Mouse (Mus musculus): ENCODE measurements at regions not wholly inside any gene's neighbourhood (a gene's known extent, or its start where the extent isn't known, plus 50 kb on each side); places are given as distances from the start of the nearest gene placed in this dataset.
"Not testable (repeated sequence)": the region's sequence is repeated elsewhere in the genome, so short reads cannot be mapped to it uniquely, and the experiment has no call there.

DNA sequence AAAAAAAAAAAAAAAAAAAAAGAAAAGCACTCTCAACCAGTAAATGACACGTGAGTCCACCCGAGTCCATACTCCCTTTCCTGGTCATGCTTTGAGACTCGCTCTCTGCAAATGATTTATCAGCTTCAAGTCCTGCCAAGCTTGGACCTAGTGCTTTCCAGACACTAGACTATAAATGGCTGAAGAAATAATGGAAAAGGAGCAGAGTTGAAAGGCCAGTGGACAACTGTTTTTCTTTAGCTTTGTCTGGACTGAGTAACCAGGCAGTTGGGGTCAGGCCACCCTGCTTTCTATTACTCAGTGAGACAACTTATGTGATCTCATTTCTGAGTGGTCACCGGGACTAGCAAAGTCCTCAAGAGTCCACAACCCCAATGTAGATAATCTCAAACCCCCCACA lies 112.9 kb downstream of the Kcns3 start:
- H3K27me3 ChIP-seq (ENCODE audit: control insufficient read depth, insufficient read depth, low read length): no peaks in the 10 kb centered on the region
- H3K27ac ChIP-seq (ENCODE audit: low read depth, low read length): no peak overlapping the region
- H3K9me3 ChIP-seq (ENCODE audit: control insufficient read depth, low read length): no peaks in the 10 kb centered on the region
- H3K9ac ChIP-seq (replicated peaks; ENCODE audit: low read depth, low read length): no peak overlapping the region
- no peak overlapping the region for H3K4me2 ChIP-seq (ENCODE audit: low read depth, low read length)
- H3K4me1 ChIP-seq (ENCODE audit: control insufficient read depth, insufficient read depth, low read length): no peaks in the 10 kb centered on the region
- WGBS: 89% methylated on average over 4 of the region's 4 CpGs
- no peak overlapping the region for H3K4me3 ChIP-seq (ENCODE audit: low read depth, low read length)
- no peaks in the 10 kb centered on the region for H3K36me3 ChIP-seq (ENCODE audit: control insufficient read depth, insufficient read depth, low read length)
- no peak for ATAC-seq (ENCODE audit: low read depth)

DNA sequence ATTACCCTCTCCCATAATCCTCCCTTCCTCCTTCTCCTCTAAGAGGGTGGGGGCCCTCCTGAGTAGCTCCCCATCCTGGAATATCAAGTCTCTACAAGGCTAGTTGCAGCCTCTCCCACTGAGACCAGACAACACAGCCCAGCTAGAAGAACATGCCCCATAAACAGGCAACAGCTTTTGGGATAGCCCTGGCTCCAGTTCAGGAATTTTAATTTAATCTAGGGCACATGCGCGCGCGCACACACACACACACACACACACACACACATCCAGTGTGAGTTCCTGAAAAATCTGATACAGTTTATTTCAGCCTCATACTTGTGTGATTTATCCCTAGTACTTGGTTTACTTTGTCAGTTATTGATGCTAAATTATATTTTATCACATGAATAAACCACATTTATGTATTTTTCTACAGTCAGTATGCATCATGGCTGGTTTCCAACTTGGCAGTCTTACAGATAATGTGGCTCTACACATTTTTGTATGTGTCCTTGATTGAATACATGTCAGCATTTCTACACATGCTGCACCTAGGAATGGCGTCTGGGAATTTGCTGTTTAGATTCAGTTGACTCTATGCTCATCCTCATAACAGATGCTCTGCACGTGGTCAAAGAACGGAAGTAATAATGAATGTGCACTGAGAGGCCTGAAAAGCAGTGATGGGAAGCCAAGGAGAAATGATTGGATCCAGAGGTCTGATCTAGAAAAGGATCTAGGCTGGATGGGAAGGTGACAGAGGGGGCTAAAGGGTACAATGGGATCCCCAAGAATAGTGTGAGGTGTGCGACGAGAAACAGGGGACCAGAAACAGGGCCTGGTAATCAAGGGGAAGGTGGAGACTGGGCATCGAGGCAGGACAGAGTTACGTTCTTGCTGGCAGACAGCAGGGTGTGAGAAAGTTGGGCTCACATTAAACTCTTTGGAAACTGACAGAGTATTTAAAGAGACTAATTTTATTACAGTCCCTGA lies 130.0 kb downstream of the Kcns3 start:
- WGBS: 92% methylated on average over 11 of the region's 11 CpGs
- Histone ChIP-seq H3K9ac (replicated peaks; ENCODE audit: low read depth, low read length) (no peak overlapping the region), H3K27ac (ENCODE audit: low read depth, low read length) (no peak overlapping the region), H3K27me3 (ENCODE audit: control insufficient read depth, insufficient read depth, low read length) (no peaks in the 10 kb centered on the region), H3K4me2 (ENCODE audit: low read depth, low read length) (no peak overlapping the region), H3K9me3 (ENCODE audit: control insufficient read depth, low read length) (no peaks in the 10 kb centered on the region), H3K4me1 (ENCODE audit: control insufficient read depth, insufficient read depth, low read length) (no peaks in the 10 kb centered on the region), H3K4me3 (ENCODE audit: low read depth, low read length) (no peak overlapping the region), H3K36me3 (ENCODE audit: control insufficient read depth, insufficient read depth, low read length) (no peaks in the 10 kb centered on the region)
- ATAC-seq (ENCODE audit: low read depth): peak; percentile 38; the same call in 1 of the 2 replicates

- Histone ChIP-seq H3K4me1 (ENCODE audit: control insufficient read depth, insufficient read depth, low read length) (no peaks in the 10 kb centered on the region), H3K9me3 (ENCODE audit: control insufficient read depth, low read length) (no peaks in the 10 kb centered on the region), H3K4me3 (ENCODE audit: low read depth, low read length) (no peak overlapping the region), H3K27me3 (ENCODE audit: control insufficient read depth, insufficient read depth, low read length) (no peaks in the 10 kb centered on the region), H3K36me3 (ENCODE audit: control insufficient read depth, insufficient read depth, low read length) (no peaks in the 10 kb centered on the region), H3K27ac (ENCODE audit: low read depth, low read length) (no peak overlapping the region), H3K4me2 (ENCODE audit: low read depth, low read length) (no peak overlapping the region), H3K9ac (replicated peaks; ENCODE audit: low read depth, low read length) (no peak overlapping the region)
- WGBS: 73% methylated on average over 1 of the region's 1 CpGs
- ATAC-seq (ENCODE audit: low read depth): peak; percentile 38
Observed at GRCm38 (mm10) chr12:11011159-11011558, 139.7 kb downstream of the Kcns3 start.

DNA sequence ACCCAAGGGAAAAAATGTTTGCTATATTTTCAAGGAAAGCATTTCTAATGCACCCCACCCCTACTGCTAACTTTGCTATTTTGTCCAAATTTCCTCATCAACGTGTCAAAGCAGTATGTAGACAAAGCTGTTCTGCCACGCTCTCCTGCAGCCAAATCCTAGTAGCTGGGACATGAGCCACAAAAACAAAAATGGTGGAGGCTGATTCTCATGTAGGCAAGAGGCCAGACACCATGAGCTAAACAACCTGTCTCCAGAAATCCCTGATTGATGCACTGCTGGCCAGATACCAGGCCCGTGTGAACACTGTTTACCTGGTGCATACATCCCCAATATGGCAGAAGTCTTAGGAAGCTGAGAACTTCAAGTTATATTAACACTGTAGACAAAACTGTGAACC lies 166.6 kb downstream of the Kcns3 start:
- no peaks in the 10 kb centered on the region for H3K36me3 ChIP-seq (ENCODE audit: control insufficient read depth, insufficient read depth, low read length)
- H3K4me2 ChIP-seq (ENCODE audit: low read depth, low read length): no peak overlapping the region
- WGBS: 93% methylated on average over 3 of the region's 3 CpGs
- no peaks in the 10 kb centered on the region for H3K27me3 ChIP-seq (ENCODE audit: control insufficient read depth, insufficient read depth, low read length)
- H3K27ac ChIP-seq (ENCODE audit: low read depth, low read length): no peak overlapping the region
- no peak for ATAC-seq (ENCODE audit: low read depth)
- no peak overlapping the region for H3K4me3 ChIP-seq (ENCODE audit: low read depth, low read length)
- no peaks in the 10 kb centered on the region for H3K9me3 ChIP-seq (ENCODE audit: control insufficient read depth, low read length)
- H3K9ac ChIP-seq (replicated peaks; ENCODE audit: low read depth, low read length): no peak overlapping the region
- H3K4me1 ChIP-seq (ENCODE audit: control insufficient read depth, insufficient read depth, low read length): no peaks in the 10 kb centered on the region

DNA sequence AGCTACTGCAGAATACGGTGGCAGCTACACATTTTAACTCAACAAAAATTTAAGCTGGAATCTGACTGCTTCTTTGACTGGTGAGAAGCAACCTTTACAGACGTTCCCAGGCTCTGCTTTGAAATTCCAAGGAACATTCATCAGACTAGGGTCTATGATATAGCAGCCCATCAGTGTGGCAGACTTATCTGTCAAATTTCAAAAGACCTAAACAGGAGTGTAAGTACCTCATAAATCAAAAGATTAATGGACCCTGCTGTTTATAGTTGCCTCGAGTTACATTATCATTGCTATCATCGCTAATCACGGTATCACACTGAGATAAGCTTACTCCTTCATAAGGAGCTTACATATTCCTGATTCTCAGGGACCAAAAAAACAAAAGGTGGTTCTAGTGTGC lies 201.7 kb downstream of the Kcns3 start:
- Histone ChIP-seq H3K9ac (replicated peaks; ENCODE audit: low read depth, low read length) (no peak overlapping the region), H3K4me2 (ENCODE audit: low read depth, low read length) (no peak overlapping the region), H3K4me3 (ENCODE audit: low read depth, low read length) (no peak overlapping the region), H3K9me3 (ENCODE audit: control insufficient read depth, low read length) (no peaks in the 10 kb centered on the region), H3K36me3 (ENCODE audit: control insufficient read depth, insufficient read depth, low read length) (no peaks in the 10 kb centered on the region), H3K27me3 (ENCODE audit: control insufficient read depth, insufficient read depth, low read length) (no peaks in the 10 kb centered on the region), H3K27ac (ENCODE audit: low read depth, low read length) (no peak overlapping the region), H3K4me1 (ENCODE audit: control insufficient read depth, insufficient read depth, low read length) (no peaks in the 10 kb centered on the region)
- no peak; the same call in 1 of the 2 replicates for ATAC-seq (ENCODE audit: low read depth)
- 38% methylated on average over 5 of the region's 5 CpGs for WGBS

DNA sequence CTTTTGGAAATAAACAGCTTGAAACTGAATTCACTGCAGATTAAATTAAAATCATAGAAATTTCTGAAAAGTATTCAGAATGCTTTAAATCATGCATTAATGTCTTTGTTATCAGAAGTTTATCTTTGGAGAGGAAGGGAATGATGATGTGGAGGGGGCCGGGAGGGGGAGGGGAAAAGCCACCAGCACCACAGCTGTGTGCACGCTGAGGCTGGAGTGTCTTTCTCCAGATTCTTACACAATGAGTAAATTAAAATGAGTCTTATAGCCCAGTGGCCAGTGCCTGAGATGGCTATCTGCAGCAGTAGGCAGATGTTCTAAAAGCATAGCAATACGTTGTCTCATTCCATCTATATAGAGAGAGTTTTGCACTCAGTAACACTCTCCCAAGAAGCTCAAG lies 209.8 kb downstream of the Kcns3 start:
- Histone ChIP-seq H3K27ac (ENCODE audit: low read depth, low read length) (no peak overlapping the region), H3K9ac (replicated peaks; ENCODE audit: low read depth, low read length) (no peak overlapping the region), H3K4me2 (ENCODE audit: low read depth, low read length) (no peak overlapping the region), H3K36me3 (ENCODE audit: control insufficient read depth, insufficient read depth, low read length) (no peaks in the 10 kb centered on the region), H3K9me3 (ENCODE audit: control insufficient read depth, low read length) (no peaks in the 10 kb centered on the region), H3K4me3 (ENCODE audit: low read depth, low read length) (no peak overlapping the region), H3K4me1 (ENCODE audit: control insufficient read depth, insufficient read depth, low read length) (no peaks in the 10 kb centered on the region), H3K27me3 (ENCODE audit: control insufficient read depth, insufficient read depth, low read length) (no peaks in the 10 kb centered on the region)
- WGBS: 79% methylated on average over 3 of the region's 3 CpGs
- ATAC-seq (ENCODE audit: low read depth): no peak

GRCm38 (mm10) chr12:10900054-10900453 lies 250.8 kb downstream of the Kcns3 start:
- not testable (repeated sequence) for H3K9me3 ChIP-seq (ENCODE audit: control insufficient read depth, low read length); H3K4me3 ChIP-seq (ENCODE audit: low read depth, low read length); ATAC-seq (ENCODE audit: low read depth); H3K4me1 ChIP-seq (ENCODE audit: control insufficient read depth, insufficient read depth, low read length); H3K4me2 ChIP-seq (ENCODE audit: low read depth, low read length); H3K36me3 ChIP-seq (ENCODE audit: control insufficient read depth, insufficient read depth, low read length); H3K9ac ChIP-seq (replicated peaks; ENCODE audit: low read depth, low read length); H3K27ac ChIP-seq (ENCODE audit: low read depth, low read length); H3K27me3 ChIP-seq (ENCODE audit: control insufficient read depth, insufficient read depth, low read length)
- 97% methylated on average over 9 of the region's 14 CpGs for WGBS

DNA sequence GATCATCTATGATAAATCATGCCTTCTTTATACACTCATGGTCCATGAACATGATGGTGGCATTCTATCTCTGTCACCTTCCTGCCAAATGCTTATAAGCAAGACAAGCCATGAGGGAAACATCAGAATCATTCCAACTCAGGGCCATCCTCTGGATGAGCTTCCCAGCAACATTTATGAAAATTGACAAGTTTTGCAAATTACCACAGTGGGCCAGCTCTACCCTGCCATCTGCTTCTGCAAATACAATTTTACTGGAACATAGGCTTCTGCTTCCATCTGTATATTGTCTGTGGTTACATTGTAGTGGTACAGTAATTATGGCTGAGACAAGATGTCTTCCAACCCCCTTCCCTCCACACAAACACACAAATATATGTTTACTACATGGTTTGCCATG lies 272.1 kb downstream of the Kcns3 start:
- no peaks in the 10 kb centered on the region for H3K27me3 ChIP-seq (ENCODE audit: control insufficient read depth, insufficient read depth, low read length)

DNA sequence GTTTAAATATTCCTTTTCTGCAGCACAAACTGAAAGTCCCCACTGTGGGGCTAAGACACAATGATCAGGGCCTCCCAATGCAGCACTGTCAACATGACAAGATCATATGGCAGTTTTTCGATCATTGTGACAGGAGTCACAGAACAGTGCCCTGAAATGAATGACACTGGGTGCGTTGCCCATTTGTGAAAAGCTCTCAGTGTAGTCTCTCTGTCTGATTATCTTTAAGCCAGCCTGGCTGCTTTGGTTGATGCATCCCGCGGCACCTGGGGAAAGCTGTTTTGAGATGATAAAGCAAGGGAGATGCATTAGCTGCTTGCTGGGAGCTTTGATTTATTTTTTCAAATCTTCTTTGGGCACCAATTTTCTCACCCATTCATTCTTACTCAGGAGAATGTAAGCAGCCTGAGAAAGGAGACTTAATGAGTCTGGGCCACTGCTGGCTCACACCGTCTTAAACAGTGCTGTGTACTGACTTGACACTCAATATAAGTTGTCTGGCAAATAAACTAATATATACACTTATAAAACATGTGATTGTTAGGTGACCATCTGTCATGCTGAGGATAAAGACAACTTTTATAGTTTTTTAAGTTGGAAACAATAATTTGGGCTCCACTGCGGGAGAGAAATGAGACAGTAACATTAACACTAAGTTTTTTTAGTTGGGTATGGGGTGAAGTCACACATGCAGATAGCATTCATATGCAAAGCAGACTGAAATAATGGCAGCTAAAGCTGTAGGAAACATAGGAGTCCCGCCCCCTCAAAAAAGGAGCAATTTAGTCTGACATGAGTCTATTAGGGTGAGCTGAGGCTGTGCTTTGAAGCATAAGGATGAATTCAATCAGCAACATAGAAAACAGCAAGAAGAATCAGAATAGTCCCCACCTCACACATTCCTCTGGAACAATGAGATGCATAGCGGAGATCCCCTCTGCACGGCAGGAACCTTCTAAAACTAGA lies 276.0 kb downstream of the Kcns3 start:
- Histone ChIP-seq H3K4me3 (ENCODE audit: low read depth, low read length) (no peak overlapping the region), H3K4me1 (ENCODE audit: control insufficient read depth, insufficient read depth, low read length) (no peaks in the 10 kb centered on the region), H3K27ac (ENCODE audit: low read depth, low read length) (no peak overlapping the region), H3K36me3 (ENCODE audit: control insufficient read depth, insufficient read depth, low read length) (no peaks in the 10 kb centered on the region), H3K9ac (replicated peaks; ENCODE audit: low read depth, low read length) (no peak overlapping the region), H3K9me3 (ENCODE audit: control insufficient read depth, low read length) (no peaks in the 10 kb centered on the region), H3K4me2 (ENCODE audit: low read depth, low read length) (no peak overlapping the region), H3K27me3 (ENCODE audit: control insufficient read depth, insufficient read depth, low read length) (no peaks in the 10 kb centered on the region)
- ATAC-seq (ENCODE audit: low read depth): no peak
- WGBS: 28% methylated on average over 9 of the region's 9 CpGs

More for the DNA sequence above, 272.1 kb downstream of the Kcns3 start:
- ATAC-seq (ENCODE audit: low read depth): no peak
- no peak overlapping the region for H3K4me2 ChIP-seq (ENCODE audit: low read depth, low read length)
- H3K9me3 ChIP-seq (ENCODE audit: control insufficient read depth, low read length): no peaks in the 10 kb centered on the region
- H3K36me3 ChIP-seq (ENCODE audit: control insufficient read depth, insufficient read depth, low read length): no peaks in the 10 kb centered on the region
- no peak overlapping the region for H3K4me3 ChIP-seq (ENCODE audit: low read depth, low read length)
- H3K4me1 ChIP-seq (ENCODE audit: control insufficient read depth, insufficient read depth, low read length): no peaks in the 10 kb centered on the region
- no peak overlapping the region for H3K27ac ChIP-seq (ENCODE audit: low read depth, low read length)
- H3K9ac ChIP-seq (replicated peaks; ENCODE audit: low read depth, low read length): no peak overlapping the region
